10 mouse cellular contexts compared by ENCODE assay signal in genomic region chr11:78180081-78180761, GRCm38 (mm10). TPM values are rescaled to one million over a fixed set of nuclear protein-coding genes. Genes with fewer than 3 reads are reported as not detected.
DNase-seq lines count a peak whose midpoint lies in the region; ATAC-seq and TF ChIP-seq lines count a peak whose summit lies in the region.
"Had no signal": no experiment of that assay in that cellular context is flagged by ENCODE, and none has a peak within 500 bp of the region (broad histone marks: within the 10 kb centered on the region; RNA-seq: fewer than 3 reads in every experiment).

No protein-coding gene starts in this region.

- no peak for TF ChIP-seq CTCF in lung, embryonic 14.5 days (IDR thresholded peaks at IDR 0.05; ENCODE audit: low read depth)
- TF ChIP-seq CTCF in lung, adult 2 months (IDR thresholded peaks at IDR 0.05; ENCODE audit: insufficient read depth, low read length), result no peak

- peak; percentile 19 for DNase-seq in embryo, embryonic 10.5 days (ENCODE audit: low spot score)
- DNase-seq in embryo, embryonic 9.5 days (ENCODE audit: extremely low spot score), result no peak
- DNase-seq in lung, embryonic 14.5 days, result no peak
- no peak for DNase-seq in lung, adult 2 months
- no peak for DNase-seq in urinary bladder, adult 18-20 months (ENCODE audit: low spot score in 2 of 2)
- no peak for DNase-seq in frontal cortex, postnatal 25 days (ENCODE audit: low spot score in 2 of 2)
- DNase-seq: kidney, adult 9 months; lung, adult 18-20 months had no signal

- no peaks in the 10 kb centered on the region for H3K27me3 ChIP-seq in lung, embryonic 14.5 days (ENCODE audit: insufficient read depth, low read length)
- H3K27me3 ChIP-seq in hindbrain, embryonic 15.5 days, result no peaks in the 10 kb centered on the region
- H3K27me3 ChIP-seq in neural tube, embryonic 15.5 days (replicated peaks), result no peaks in the 10 kb centered on the region

- H3K4me1 ChIP-seq in lung, embryonic 14.5 days (ENCODE audit: insufficient read depth), result peaks cover 6% of the 10 kb centered on the region; the same call in 1 of the 2 replicates
- peaks cover 3% of the 10 kb centered on the region; the same call in 1 of the 2 replicates for H3K4me1 ChIP-seq in lung, adult 2 months (ENCODE audit: control insufficient read depth, insufficient read depth, low read length)
- peaks cover 69% of the 10 kb centered on the region for H3K4me1 ChIP-seq in hindbrain, embryonic 15.5 days (replicated peaks)
- peaks cover 73% of the 10 kb centered on the region for H3K4me1 ChIP-seq in neural tube, embryonic 15.5 days

- H3K9me3 ChIP-seq in lung, embryonic 14.5 days (ENCODE audit: low read depth, low read length), result no peaks in the 10 kb centered on the region
- no peaks in the 10 kb centered on the region for H3K9me3 ChIP-seq in hindbrain, embryonic 15.5 days
- no peaks in the 10 kb centered on the region for H3K9me3 ChIP-seq in neural tube, embryonic 15.5 days (replicated peaks)

- WGBS in lung, embryonic 14.5 days, result 56% methylated on average over 6 of the region's 6 CpGs
- 66% methylated on average over 6 of the region's 6 CpGs for whole genome bisulfite sequencing in lung, adult 2 months
- 80% methylated on average over 6 of the region's 6 CpGs for WGBS in hindbrain, embryonic 15.5 days
- WGBS in neural tube, embryonic 15.5 days, result 74% methylated on average over 6 of the region's 6 CpGs

- ATAC-seq in lung, embryonic 14.5 days (ENCODE audit: insufficient read depth), result no peak
- ATAC-seq in hindbrain, embryonic 15.5 days (ENCODE audit: low FRiP score, low read depth), result no peak
- ATAC-seq in neural tube, embryonic 15.5 days (ENCODE audit: low FRiP score), result no peak

- H3K4me2 ChIP-seq in lung, embryonic 14.5 days, result peak overlapping the region; percentile 96
- H3K4me2 ChIP-seq in hindbrain, embryonic 15.5 days, result peak overlapping the region; percentile 87; the same call in 1 of the 2 replicates
- peak overlapping the region; percentile 79; the same call in 1 of the 2 replicates for H3K4me2 ChIP-seq in neural tube, embryonic 15.5 days

- TF ChIP-seq POLR2A in lung, adult 2 months (IDR thresholded peaks at IDR 0.05; ENCODE audit: borderline replicate concordance, extremely low read depth, low read depth, low read length), result no peak

- peak overlapping the region; percentile 59 for H3K4me3 ChIP-seq in lung, embryonic 14.5 days (ENCODE audit: low read depth, low read length)
- H3K4me3 ChIP-seq in lung, adult 2 months (replicated peaks; ENCODE audit: extremely low read depth, low read depth, low read length), result no peak overlapping the region
- H3K4me3 ChIP-seq in hindbrain, embryonic 15.5 days, result 0 out of 2 replicates have a peak overlapping the region, but pooled peaks have one; percentile 78
- H3K4me3 ChIP-seq in neural tube, embryonic 15.5 days (replicated peaks), result no peak overlapping the region

- H3K9ac ChIP-seq in lung, embryonic 14.5 days, result no peak overlapping the region
- H3K9ac ChIP-seq in hindbrain, embryonic 15.5 days, result no peak overlapping the region
- 0 out of 2 replicates have a peak overlapping the region, but pooled peaks have one; percentile 20 for H3K9ac ChIP-seq in neural tube, embryonic 15.5 days (replicated peaks)

- peak overlapping the region; percentile 97; the same call in 1 of the 2 replicates for H3K27ac ChIP-seq in lung, embryonic 14.5 days (ENCODE audit: low read depth)
- no peak overlapping the region for H3K27ac ChIP-seq in hindbrain, embryonic 15.5 days (replicated peaks)
- no peak overlapping the region for H3K27ac ChIP-seq in neural tube, embryonic 15.5 days (replicated peaks)

- peaks cover 33% of the 10 kb centered on the region for H3K36me3 ChIP-seq in lung, embryonic 14.5 days (ENCODE audit: insufficient read depth)
- peaks cover 28% of the 10 kb centered on the region for H3K36me3 ChIP-seq in hindbrain, embryonic 15.5 days
- H3K36me3 ChIP-seq in neural tube, embryonic 15.5 days, result peaks cover 24% of the 10 kb centered on the region

RNA-seq across cellular contexts. Expression of gene Rpl23a, which starts 3.2 kb away (rescaled TPM):
- 1,638 and 1,710 TPM in 2 replicates for polyA plus RNA-seq in lung, embryonic 14.5 days (2014; fragmentation: Nextera tagmentation; extraction: Ambion mirVana)
- 103 and 212 TPM in 2 replicates for polyA plus RNA-seq in lung, adult 2 months (2012; rRNA removed)
- polyA plus RNA-seq in hindbrain, embryonic 15.5 days (2015; fragmentation: Nextera tagmentation; extraction: Ambion mirVana), result 743 and 824 TPM in 2 replicates
- 774 and 869 TPM in 2 replicates for polyA plus RNA-seq in neural tube, embryonic 15.5 days (2015; fragmentation: Nextera tagmentation; extraction: Ambion mirVana)

RNA-seq across cellular contexts. Expression of gene Tlcd1, which starts 3.7 kb away (rescaled TPM):
- 19.2 and 21.6 TPM in 2 replicates for polyA plus RNA-seq in lung, embryonic 14.5 days (2014; fragmentation: Nextera tagmentation; extraction: Ambion mirVana)
- polyA plus RNA-seq in lung, adult 2 months (2012; rRNA removed), result 38.0 and 44.2 TPM in 2 replicates
- 12.8 and 13.2 TPM in 2 replicates for polyA plus RNA-seq in hindbrain, embryonic 15.5 days (2015; fragmentation: Nextera tagmentation; extraction: Ambion mirVana)
- 19.3 and 20.0 TPM in 2 replicates for polyA plus RNA-seq in neural tube, embryonic 15.5 days (2015; fragmentation: Nextera tagmentation; extraction: Ambion mirVana)

RNA-seq across cellular contexts. Expression of gene Nek8, which starts 3.7 kb away (rescaled TPM):
- polyA plus RNA-seq in lung, embryonic 14.5 days (2014; fragmentation: Nextera tagmentation; extraction: Ambion mirVana), result 15.3 and 17.2 TPM in 2 replicates
- 16.1 and 18.9 TPM in 2 replicates for polyA plus RNA-seq in lung, adult 2 months (2012; rRNA removed)
- polyA plus RNA-seq in hindbrain, embryonic 15.5 days (2015; fragmentation: Nextera tagmentation; extraction: Ambion mirVana), result 7.5 and 8.5 TPM in 2 replicates
- polyA plus RNA-seq in neural tube, embryonic 15.5 days (2015; fragmentation: Nextera tagmentation; extraction: Ambion mirVana), result 7.0 and 9.7 TPM in 2 replicates

RNA-seq across cellular contexts. Expression of gene Rab34, which starts 8.0 kb away (rescaled TPM):
- polyA plus RNA-seq in lung, embryonic 14.5 days (2014; fragmentation: Nextera tagmentation; extraction: Ambion mirVana), result 140 TPM in 2 replicates
- 45.4 and 59.2 TPM in 2 replicates for polyA plus RNA-seq in lung, adult 2 months (2012; rRNA removed)
- 58.0 and 65.7 TPM in 2 replicates for polyA plus RNA-seq in hindbrain, embryonic 15.5 days (2015; fragmentation: Nextera tagmentation; extraction: Ambion mirVana)
- polyA plus RNA-seq in neural tube, embryonic 15.5 days (2015; fragmentation: Nextera tagmentation; extraction: Ambion mirVana), result 66.1 and 71.0 TPM in 2 replicates

RNA-seq across cellular contexts. Expression of gene Proca1, which starts 13.0 kb away (rescaled TPM):
- polyA plus RNA-seq in lung, embryonic 14.5 days (2014; fragmentation: Nextera tagmentation; extraction: Ambion mirVana), result 2.8 TPM in 2 replicates
- polyA plus RNA-seq in lung, adult 2 months (2012; rRNA removed), result 0.87 and 1.4 TPM in 2 replicates
- 3.1 and 3.2 TPM in 2 replicates for polyA plus RNA-seq in hindbrain, embryonic 15.5 days (2015; fragmentation: Nextera tagmentation; extraction: Ambion mirVana)
- 3.3 and 4.8 TPM in 2 replicates for polyA plus RNA-seq in neural tube, embryonic 15.5 days (2015; fragmentation: Nextera tagmentation; extraction: Ambion mirVana)

Comparison
In these comparisons a context has a peak if more than half of its experiments do, and no peak if none do; other contexts are left out.
1. H3K4me3 ChIP-seq: peak in lung, embryonic 14.5 days (single experiment) and hindbrain, embryonic 15.5 days (single experiment); none in lung, adult 2 months (single experiment) and neural tube, embryonic 15.5 days (single experiment).
2. Peak in every context shown above with its lines, with median percentiles within 50 percentile points of each other: H3K4me2 ChIP-seq.